Mouse (Mus musculus): ENCODE results near the gene Gm4353. TPM values are rescaled to one million over a fixed set of nuclear protein-coding genes. Genes with fewer than 3 reads are reported as not detected.
A peak's percentile ranks its signal among the peaks of the same experiment; 100 is the strongest.

Gm4353 gene
- polyA plus RNA-seq, 2 experiments from 2014 or later = 0.82 to 1.3 TPM

- ATAC-seq = no peak
Measured at GRCm38 (mm10) chr7:116040470-116041019, 43.9 kb downstream of the Gm4353 start.

DNA sequence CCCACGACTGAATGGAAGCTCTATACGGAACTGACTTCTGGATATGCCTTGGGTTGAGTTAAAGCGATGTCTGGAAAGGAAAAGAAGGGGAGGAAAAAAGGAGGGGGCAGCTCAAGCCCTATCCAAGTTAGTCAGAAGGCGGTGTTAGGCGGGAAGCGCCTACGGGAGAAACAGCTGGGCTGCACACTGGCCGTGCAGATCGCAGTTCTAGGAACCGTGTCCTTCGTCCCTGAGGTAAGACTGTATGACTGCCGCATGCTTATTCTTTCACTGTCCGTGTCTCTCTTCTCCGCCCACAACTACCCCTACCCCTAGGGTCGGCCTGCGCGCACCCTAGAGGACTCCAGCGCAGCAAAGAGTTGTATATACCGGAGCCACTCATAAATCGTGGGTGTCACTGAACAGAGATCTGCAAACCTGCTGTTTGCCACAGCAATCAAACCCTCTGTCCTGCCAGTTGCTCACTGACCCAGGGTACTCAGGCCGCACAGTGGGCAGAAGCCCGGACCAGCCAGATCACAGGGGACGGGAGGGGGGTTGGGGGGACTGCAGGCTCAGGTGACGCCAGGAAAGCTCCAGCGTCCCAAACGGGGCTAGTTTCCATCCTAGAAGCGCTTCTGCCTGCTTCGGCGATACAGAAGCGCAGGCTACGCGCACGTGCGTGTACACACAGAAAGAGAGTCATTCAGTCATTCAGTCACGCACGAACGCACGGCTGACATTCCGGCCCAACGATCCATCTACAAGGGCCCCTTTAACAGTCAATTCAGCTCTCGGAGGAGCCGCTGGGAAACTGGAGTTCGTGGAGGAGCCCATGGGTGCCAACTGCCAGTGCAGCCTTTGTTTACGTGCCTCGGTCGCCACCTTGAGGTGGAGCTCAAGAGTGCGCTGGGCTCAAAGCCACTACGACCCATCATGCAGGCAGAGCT lies 44.6 kb downstream of the Gm4353 start:
- peak; percentile 85 for ATAC-seq

DNA sequence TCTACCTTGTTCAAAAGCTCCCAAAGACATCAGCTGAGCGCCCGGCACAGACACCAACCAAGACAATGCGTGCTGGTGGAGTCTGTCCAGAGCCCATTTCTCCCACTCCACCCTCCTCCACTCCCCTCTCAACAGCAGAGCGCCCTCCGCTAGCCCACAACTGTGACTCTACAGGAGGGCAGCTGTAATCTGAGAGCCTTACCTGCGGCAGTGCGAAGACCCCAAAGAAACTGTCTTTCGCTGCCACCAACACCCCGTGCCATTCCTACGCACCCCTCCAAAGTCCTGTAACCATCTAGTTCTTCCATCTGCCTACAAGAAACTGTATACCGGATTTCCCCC lies 45.3 kb downstream of the Gm4353 start, which contains the start of gene 1110004F10Rik:
Gene 1110004F10Rik, plus strand, starts transcription at position 202 of the 342 bp plus-strand sequence.
- ATAC-seq = no peak

GRCm38 (mm10) chr7:116038511-116038910 lies 45.9 kb downstream of the Gm4353 start, which contains the start of gene Sox6:
Gene Sox6, minus strand, starts transcription at chr7:116038796.
- ATAC-seq = no peak

DNA sequence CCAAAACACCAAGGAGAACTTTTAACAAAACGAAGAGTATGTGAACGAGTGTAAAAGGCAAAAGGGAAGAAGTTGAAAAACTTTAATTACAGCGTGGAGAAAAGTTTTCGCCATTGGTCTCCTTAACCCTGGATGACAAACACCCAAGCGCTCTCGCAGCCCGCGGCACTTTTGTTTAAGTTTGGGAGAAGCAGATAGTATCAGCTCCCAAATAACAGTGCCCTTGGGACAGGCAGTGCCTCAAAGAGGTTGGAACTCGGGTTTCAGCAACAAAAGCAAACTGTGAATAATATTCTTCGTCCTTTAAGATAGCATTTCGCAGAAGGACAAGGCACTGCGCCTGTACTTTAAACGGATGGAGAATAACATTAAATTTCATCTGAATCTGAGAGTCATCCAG lies 46.4 kb downstream of the Gm4353 start:
- no peak for ATAC-seq

DNA sequence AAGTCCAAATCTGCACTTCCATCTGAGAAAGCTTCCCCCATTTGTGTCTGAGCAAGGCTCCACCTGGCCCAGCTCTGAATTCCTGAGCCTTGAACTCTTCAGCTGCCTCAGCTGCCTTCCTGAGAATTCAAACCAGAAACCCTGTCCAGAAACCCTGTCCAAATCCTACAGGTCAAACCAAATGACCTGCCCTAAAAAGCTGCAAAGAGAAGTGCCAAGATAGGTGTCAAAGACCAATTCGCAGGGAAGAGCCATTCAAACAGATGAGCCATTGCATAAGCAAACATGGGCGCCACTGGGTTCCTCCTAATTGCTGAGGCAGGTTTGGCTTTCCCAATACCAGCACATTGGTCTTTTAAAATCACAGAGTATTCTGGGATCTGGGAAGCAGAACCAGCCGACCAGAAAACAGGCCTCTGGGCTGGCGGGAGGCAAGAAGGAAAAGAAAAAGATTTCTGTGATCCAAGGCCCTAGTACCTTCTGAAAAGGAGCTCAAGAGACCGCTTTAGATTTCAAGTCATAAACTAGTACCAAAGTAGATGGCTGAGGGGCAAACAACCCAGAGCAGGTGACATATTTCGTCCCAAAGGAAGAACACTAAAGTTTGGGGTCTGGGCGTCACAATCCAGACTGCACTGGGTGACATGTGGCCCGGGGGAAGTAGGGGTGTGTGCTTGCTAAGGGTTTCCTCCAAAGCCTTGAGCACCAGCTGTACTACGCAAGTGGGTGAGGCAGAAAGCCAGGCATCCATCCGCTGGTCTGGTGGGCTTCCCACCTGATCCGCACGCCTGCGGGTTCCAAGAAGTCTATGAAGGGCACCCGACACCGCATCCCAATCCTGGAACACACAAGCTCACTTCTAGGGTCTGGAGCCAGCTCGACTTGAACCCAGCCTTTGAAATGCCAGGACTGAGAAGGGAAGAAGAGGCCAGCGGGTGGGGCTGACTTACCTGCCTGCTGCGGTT lies 47.6 kb downstream of the Gm4353 start:
- no peak for ATAC-seq

- no peak for ATAC-seq
Measured at GRCm38 (mm10) chr7:116035504-116035903, 48.9 kb downstream of the Gm4353 start.

DNA sequence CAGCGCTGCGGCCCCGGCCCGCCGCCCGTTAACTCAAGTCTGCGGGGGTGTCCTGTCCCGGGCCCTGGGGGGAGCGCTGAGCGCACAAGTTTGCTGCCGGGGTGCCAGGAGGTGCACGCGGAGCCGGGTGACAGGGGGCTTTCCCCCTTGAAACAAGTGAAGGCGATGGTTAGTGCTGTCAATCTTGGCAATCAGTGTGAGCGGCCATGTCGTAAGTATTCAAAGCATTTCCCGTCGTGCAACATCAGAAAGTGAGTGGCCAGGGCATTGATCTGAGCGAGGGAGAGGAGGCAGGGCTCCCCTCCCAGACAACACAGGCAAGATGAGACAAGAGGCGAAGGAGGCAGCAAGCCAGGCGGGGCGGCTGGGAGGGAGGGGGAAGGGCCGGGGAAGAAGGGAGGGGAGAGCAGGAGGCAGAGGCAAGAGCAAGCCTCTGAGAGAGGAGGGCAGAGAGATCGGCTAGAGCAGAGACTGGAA lies 50.1 kb downstream of the Gm4353 start:
- no peak for ATAC-seq

DNA sequence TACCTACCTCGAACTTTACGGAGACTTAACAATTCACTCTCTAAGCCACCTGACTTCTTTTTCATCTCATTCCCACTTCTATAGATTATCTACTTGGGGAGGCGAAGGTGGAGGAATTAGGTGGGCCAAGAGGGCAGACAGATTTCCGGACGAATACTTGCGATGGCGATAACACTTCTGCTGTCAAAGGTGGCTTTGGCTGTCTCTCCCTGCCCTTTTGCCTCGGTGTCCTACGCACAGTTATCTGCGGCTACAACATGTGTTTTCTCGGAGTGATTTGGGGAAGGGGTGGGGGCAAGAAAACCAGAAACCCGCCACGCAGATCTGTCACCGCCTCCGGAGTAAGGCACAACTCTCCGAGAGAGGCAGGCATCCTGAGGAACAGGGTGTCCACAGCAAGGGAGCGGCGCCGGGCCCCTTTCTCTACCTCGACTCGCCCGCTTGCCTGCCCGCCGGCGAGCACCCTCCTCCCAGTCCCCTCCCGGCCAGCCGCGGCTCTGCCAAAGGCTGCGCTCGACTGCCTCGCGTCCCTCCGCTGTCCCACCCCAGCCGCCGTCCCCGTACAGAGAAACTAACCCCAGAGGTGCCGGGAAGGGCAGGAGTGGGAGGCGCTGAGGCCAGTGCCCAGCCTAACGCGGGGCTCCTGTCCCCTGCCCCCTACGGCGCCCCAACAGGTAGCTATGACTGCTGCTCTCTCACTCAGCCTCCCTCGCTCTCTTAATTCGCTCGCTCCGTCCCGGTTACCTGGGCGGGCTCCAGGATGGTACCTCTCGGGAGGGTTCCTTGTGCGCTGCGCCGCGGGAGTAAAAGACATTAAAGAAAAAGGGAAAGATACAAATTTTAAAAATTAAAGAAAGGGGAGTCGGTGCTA lies 50.8 kb downstream of the Gm4353 start:
- ATAC-seq = no peak

Other genes with a start within 250 kb of the Gm4353 start
- not detected for gene Sox6, start 45.8 kb downstream of the Gm4353 start, polyA plus RNA-seq (2017; shearing (Covaris generic))
- gene 1110004F10Rik, start 45.2 kb downstream of the Gm4353 start, polyA plus RNA-seq (2017; shearing (Covaris generic)) = 100 to 1,000 TPM; 200 to 234 TPM
- gene Plekha7, start 223.7 kb upstream of the Gm4353 start, polyA plus RNA-seq (2017; shearing (Covaris generic)) = 10 to 100 TPM in 1 of 2 experiments, 1 to 10 TPM in 1; 4.3 to 11.3 TPM
- gene Rps13, start 249.6 kb upstream of the Gm4353 start, polyA plus RNA-seq (2017; shearing (Covaris generic)) = 1,000 to 10,000 TPM in 1 of 2 experiments, 100 to 1,000 TPM in 1; 821 to 1,081 TPM

Measured in activated CD4-positive, CD25-positive, alpha-beta regulatory T cell, adult 4 months (primary cell).